Mouse (Mus musculus) heart, adult 8-10 months (tissue): ENCODE data around the gene Cblb. TPM values are rescaled to one million over a fixed set of nuclear protein-coding genes. Genes with fewer than 3 reads are reported as not detected.

ENCODE experiments used
- DNase-seq: peaks from one replicate; pipeline ENCODE4 v3.0.0; 2022; ENCODE audit warnings: low spot score
- total RNA-seq, 4 experiments: library from RNA; stranded (reverse); gene quantifications; 2 replicates each; pipeline ENCODE4 v1.2.4; 2022

Gene Cblb
- total RNA-seq, 4 experiments from 2014 or later: 11.4 to 14.4 (median 12.7) TPM

GRCm38 (mm10) chr16:52129357-52129905, 98.4 kb downstream of the Cblb start:
- no peak for DNase-seq

GRCm38 (mm10) chr16:52132808-52133490, 101.9 kb downstream of the Cblb start:
- no peak for DNase-seq

GRCm38 (mm10) chr16:52134631-52135227, 103.7 kb downstream of the Cblb start:
- peak; percentile 32 for DNase-seq

- DNase-seq: no peak
These were observed 104.8 kb downstream of the Cblb start for GRCm38 (mm10) chr16:52135689-52136390.

- DNase-seq: no peak
These were observed 112.1 kb downstream of the Cblb start for GRCm38 (mm10) chr16:52143101-52143500.

GRCm38 (mm10) chr16:52143818-52144217, 112.8 kb downstream of the Cblb start:
- DNase-seq: no peak

GRCm38 (mm10) chr16:52144792-52145191, 113.8 kb downstream of the Cblb start:
- peak; percentile 6 for DNase-seq

- no peak for DNase-seq
These were observed 114.5 kb downstream of the Cblb start for GRCm38 (mm10) chr16:52145552-52145951.

GRCm38 (mm10) chr16:52146976-52147696, 116.1 kb downstream of the Cblb start:
- no peak for DNase-seq

- no peak for DNase-seq
These were observed 117.0 kb downstream of the Cblb start for GRCm38 (mm10) chr16:52148041-52148440.

GRCm38 (mm10) chr16:52149135-52149769, 118.2 kb downstream of the Cblb start:
- DNase-seq: no peak

- DNase-seq: no peak
These were observed 124.1 kb downstream of the Cblb start for GRCm38 (mm10) chr16:52155030-52155696.

GRCm38 (mm10) chr16:52159958-52160504, 129.0 kb downstream of the Cblb start:
- DNase-seq: no peak

GRCm38 (mm10) chr16:52164246-52164645, 133.2 kb downstream of the Cblb start:
- DNase-seq: no peak

GRCm38 (mm10) chr16:52173253-52173652, 142.2 kb downstream of the Cblb start:
- DNase-seq: no peak

- DNase-seq: no peak
These were observed 148.8 kb downstream of the Cblb start for GRCm38 (mm10) chr16:52179839-52180238.

- DNase-seq: peak; percentile 11
These were observed 151.0 kb downstream of the Cblb start for GRCm38 (mm10) chr16:52182057-52182456.

GRCm38 (mm10) chr16:52184350-52184749, 153.3 kb downstream of the Cblb start:
- no peak for DNase-seq

GRCm38 (mm10) chr16:52186731-52187130, 155.7 kb downstream of the Cblb start:
- DNase-seq: no peak

GRCm38 (mm10) chr16:52189103-52189502, 158.1 kb downstream of the Cblb start:
- no peak for DNase-seq
